Mouse (Mus musculus): Measurements from ENCODE around the gene Zfp706.

GRCm38 (mm10) chr15:37033431-37033830 is 25.9 kb upstream of the Zfp706 start:
- TF ChIP-seq CTCF (IDR thresholded peaks at IDR 0.05; ENCODE audit: low read depth) (no peak), EP300 (optimal IDR thresholded peaks at IDR 0.05) (no peak)

Data from stomach, postnatal 0 days (tissue).